Mouse (Mus musculus): ENCODE results near the gene Tnfrsf11a. TPM values are rescaled to one million over a fixed set of nuclear protein-coding genes. Genes with fewer than 3 reads are reported as not detected.
A peak's percentile ranks its signal among the peaks of the same experiment; 100 is the strongest.

The Tnfrsf11a gene
- polyA plus RNA-seq, 1 experiment from 2014 or later: 7.2 TPM

DNA sequence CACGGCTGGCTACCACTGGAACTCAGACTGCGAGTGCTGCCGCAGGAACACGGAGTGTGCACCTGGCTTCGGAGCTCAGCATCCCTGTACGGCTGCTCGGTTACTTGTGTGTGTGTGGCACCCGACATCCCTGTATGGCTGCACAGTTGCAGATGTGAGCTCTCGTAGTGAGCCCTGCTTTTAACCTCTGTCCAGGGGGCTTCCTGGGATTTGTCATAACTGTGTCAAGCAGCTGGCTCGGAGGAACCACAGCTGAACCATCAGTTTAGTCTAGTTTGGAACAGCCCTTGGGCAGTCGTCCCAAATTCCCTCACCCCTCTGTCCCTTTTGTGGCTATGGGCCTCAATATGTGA lies 33.2 kb downstream of the Tnfrsf11a start:
- no peaks in the 10 kb centered on the region for H3K9me3 ChIP-seq (ENCODE audit: control insufficient read depth, low read length)
- peak; percentile 66 for DNase-seq (ENCODE audit: low spot score)
- peaks cover 5% of the 10 kb centered on the region; the same call in 1 of the 2 replicates for H3K4me1 ChIP-seq (replicated peaks; ENCODE audit: control insufficient read depth, insufficient read depth, low read length)
- peak; percentile 69; the same call in 1 of the 2 replicates for ATAC-seq (replicated peaks; ENCODE audit: low FRiP score, low TSS enrichment, low read depth)
- H3K4me2 ChIP-seq (ENCODE audit: low read length): peak overlapping the region; percentile 18; the same call in 1 of the 2 replicates
- peaks cover 3% of the 10 kb centered on the region; the same call in 1 of the 2 replicates for H3K36me3 ChIP-seq (ENCODE audit: control insufficient read depth, insufficient read depth, low read length)
- no peaks in the 10 kb centered on the region for H3K27me3 ChIP-seq (replicated peaks; ENCODE audit: control insufficient read depth, insufficient read depth, low read length)
- H3K4me3 ChIP-seq (ENCODE audit: low read depth, low read length): no peak overlapping the region
- no peak overlapping the region for H3K9ac ChIP-seq (ENCODE audit: low read length)
- H3K27ac ChIP-seq (ENCODE audit: low read depth): peak overlapping the region; percentile 52
- 40% methylated on average over 11 of the region's 11 CpGs for WGBS

DNA sequence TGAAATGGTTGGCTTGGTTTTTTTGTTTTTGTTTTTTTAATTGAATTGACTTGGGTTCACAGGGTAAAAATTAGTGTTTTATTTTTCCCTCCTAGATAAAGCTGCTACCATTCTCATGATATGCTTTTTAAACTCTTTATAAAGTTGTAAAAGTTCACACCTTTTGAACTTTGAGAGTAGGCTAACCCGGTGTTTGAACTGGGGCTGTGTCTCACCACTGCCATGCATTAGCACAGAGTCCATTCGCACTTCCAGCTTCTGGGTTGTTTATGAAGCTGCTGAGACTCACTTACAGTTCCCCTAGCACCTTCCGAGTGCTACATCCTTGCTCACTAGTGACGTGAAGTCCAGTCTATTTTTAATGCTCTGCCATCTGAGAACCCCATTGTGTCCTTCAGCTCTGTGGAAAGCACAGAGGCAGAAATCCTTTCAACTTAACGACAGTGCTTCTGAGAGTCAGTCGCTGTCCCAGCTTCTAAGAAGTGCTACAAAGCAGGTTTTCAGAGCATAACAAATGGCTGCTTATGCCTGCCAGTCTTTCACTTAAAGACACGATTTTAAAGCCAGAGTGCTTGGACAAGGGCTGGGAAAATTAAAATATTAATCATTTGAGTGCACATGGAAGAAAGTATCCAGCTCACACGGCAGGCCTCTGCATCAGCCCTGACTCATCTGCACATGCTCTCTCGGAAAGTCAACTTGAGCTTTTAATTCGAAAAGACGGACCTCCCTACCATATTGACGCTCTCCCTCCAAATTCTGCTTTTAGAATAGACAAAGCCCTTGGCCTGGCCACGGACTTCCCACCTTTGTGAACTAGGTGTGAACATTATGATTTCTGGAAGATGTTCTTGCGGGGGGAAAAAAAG lies 34.1 kb downstream of the Tnfrsf11a start:
- H3K27me3 ChIP-seq (replicated peaks; ENCODE audit: control insufficient read depth, insufficient read depth, low read length): no peaks in the 10 kb centered on the region

DNA sequence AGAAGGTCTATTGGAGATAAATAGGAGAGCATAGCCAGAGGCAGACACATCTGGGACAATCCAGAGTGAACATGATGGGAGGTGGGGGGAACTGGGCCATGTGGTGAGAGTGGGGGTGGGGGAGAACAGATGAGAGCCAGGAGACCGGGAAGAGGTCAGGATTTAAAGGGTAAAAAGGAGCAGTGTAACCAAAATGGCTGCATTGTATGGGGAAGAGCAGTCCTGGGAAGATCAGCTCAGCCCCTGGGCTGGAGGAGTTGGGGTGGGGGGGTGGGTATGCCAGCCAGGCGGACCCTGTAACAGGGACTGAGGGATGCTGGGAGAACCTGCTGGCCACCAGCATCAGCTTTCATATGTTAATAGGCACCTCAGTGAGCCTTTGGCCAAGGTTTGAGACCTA lies 34.8 kb downstream of the Tnfrsf11a start:
- Histone ChIP-seq H3K36me3 (ENCODE audit: control insufficient read depth, insufficient read depth, low read length) (0 out of 2 replicates have a peak, but pooled peaks cover 3% of the 10 kb centered on the region), H3K4me1 (replicated peaks; ENCODE audit: control insufficient read depth, insufficient read depth, low read length) (peaks cover 9% of the 10 kb centered on the region; the same call in 1 of the 2 replicates), H3K4me2 (ENCODE audit: low read length) (no peak overlapping the region), H3K4me3 (ENCODE audit: low read depth, low read length) (no peak overlapping the region), H3K27ac (ENCODE audit: low read depth) (no peak overlapping the region), H3K27me3 (replicated peaks; ENCODE audit: control insufficient read depth, insufficient read depth, low read length) (no peaks in the 10 kb centered on the region), H3K9me3 (ENCODE audit: control insufficient read depth, low read length) (no peaks in the 10 kb centered on the region), H3K9ac (ENCODE audit: low read length) (no peak overlapping the region)
- DNase-seq (ENCODE audit: low spot score) (no peak), ATAC-seq (replicated peaks; ENCODE audit: low FRiP score, low TSS enrichment, low read depth) (no peak)
- WGBS: 69% methylated on average over 2 of the region's 2 CpGs

More for the DNA sequence above, 34.1 kb downstream of the Tnfrsf11a start:
- no peak for ATAC-seq (replicated peaks; ENCODE audit: low FRiP score, low TSS enrichment, low read depth)
- no peak for DNase-seq (ENCODE audit: low spot score)
- WGBS: 57% methylated on average over 14 of the region's 14 CpGs
- H3K4me2 ChIP-seq (ENCODE audit: low read length): no peak overlapping the region
- H3K4me1 ChIP-seq (replicated peaks; ENCODE audit: control insufficient read depth, insufficient read depth, low read length): peaks cover 9% of the 10 kb centered on the region; the same call in 1 of the 2 replicates
- peaks cover 3% of the 10 kb centered on the region; the same call in 1 of the 2 replicates for H3K36me3 ChIP-seq (ENCODE audit: control insufficient read depth, insufficient read depth, low read length)
- H3K27ac ChIP-seq (ENCODE audit: low read depth): no peak overlapping the region
- H3K9ac ChIP-seq (ENCODE audit: low read length): no peak overlapping the region
- H3K9me3 ChIP-seq (ENCODE audit: control insufficient read depth, low read length): no peaks in the 10 kb centered on the region
- H3K4me3 ChIP-seq (ENCODE audit: low read depth, low read length): no peak overlapping the region

DNA sequence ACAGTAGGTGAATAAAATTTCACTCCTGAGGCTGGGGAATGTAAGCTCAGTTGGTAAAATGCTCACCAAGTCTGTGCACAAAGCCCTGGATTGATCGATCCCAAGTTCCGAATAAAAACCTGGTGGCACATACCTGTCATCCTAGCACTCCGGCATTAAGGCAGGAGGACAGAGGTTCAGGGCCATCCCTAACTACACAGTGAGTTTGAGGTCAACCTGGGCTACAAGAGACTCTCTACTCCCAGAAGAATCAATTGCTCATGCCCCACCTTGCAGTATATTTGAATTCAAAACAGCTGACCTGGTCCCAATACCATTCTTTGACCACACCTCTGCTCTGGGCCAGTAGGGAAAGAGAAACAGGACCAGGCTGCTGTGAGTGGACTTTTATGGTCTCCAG lies 35.2 kb downstream of the Tnfrsf11a start:
- no peak overlapping the region for H3K27ac ChIP-seq (ENCODE audit: low read depth)
- ATAC-seq (replicated peaks; ENCODE audit: low FRiP score, low TSS enrichment, low read depth): no peak
- no peak overlapping the region for H3K9ac ChIP-seq (ENCODE audit: low read length)
- H3K4me2 ChIP-seq (ENCODE audit: low read length): no peak overlapping the region
- no peaks in the 10 kb centered on the region for H3K9me3 ChIP-seq (ENCODE audit: control insufficient read depth, low read length)
- H3K4me1 ChIP-seq (replicated peaks; ENCODE audit: control insufficient read depth, insufficient read depth, low read length): peaks cover 9% of the 10 kb centered on the region; the same call in 1 of the 2 replicates
- 0 out of 2 replicates have a peak, but pooled peaks cover under 1% of the 10 kb centered on the region for H3K36me3 ChIP-seq (ENCODE audit: control insufficient read depth, insufficient read depth, low read length)
- 91% methylated on average over 3 of the region's 3 CpGs for WGBS
- no peak overlapping the region for H3K4me3 ChIP-seq (ENCODE audit: low read depth, low read length)
- no peaks in the 10 kb centered on the region for H3K27me3 ChIP-seq (replicated peaks; ENCODE audit: control insufficient read depth, insufficient read depth, low read length)
- no peak for DNase-seq (ENCODE audit: low spot score)

DNA sequence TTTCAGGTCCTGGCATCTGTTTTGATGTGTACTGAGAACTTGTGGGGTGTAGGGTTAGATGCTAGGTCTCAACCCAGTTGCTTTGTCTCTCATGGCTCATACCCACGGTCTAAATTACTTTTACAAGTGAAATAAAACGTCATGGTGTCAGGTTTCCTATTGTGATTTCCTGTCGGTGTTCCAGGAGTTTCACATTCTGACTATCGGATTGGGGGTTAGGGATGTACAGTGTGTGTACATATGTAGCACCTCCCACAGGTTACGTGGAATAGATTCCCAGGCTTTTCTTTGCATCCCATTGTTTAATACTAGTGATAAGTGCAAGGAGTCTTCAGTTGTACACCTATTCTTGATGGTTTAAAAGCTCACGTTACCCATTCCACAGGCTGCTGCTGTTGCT lies 38.5 kb downstream of the Tnfrsf11a start:
- ATAC-seq (replicated peaks; ENCODE audit: low FRiP score, low TSS enrichment, low read depth): no peak
- 37% methylated on average over 6 of the region's 6 CpGs for WGBS
- Histone ChIP-seq H3K27me3 (replicated peaks; ENCODE audit: control insufficient read depth, insufficient read depth, low read length) (no peaks in the 10 kb centered on the region), H3K27ac (ENCODE audit: low read depth) (peak overlapping the region; percentile 64), H3K9me3 (ENCODE audit: control insufficient read depth, low read length) (no peaks in the 10 kb centered on the region), H3K4me2 (ENCODE audit: low read length) (no peak overlapping the region; the same call in 1 of the 2 replicates), H3K4me3 (ENCODE audit: low read depth, low read length) (no peak overlapping the region), H3K9ac (ENCODE audit: low read length) (no peak overlapping the region), H3K36me3 (ENCODE audit: control insufficient read depth, insufficient read depth, low read length) (peaks cover 3% of the 10 kb centered on the region; the same call in 1 of the 2 replicates), H3K4me1 (replicated peaks; ENCODE audit: control insufficient read depth, insufficient read depth, low read length) (peaks cover 9% of the 10 kb centered on the region; the same call in 1 of the 2 replicates)
- DNase-seq (ENCODE audit: low spot score): no peak

DNA sequence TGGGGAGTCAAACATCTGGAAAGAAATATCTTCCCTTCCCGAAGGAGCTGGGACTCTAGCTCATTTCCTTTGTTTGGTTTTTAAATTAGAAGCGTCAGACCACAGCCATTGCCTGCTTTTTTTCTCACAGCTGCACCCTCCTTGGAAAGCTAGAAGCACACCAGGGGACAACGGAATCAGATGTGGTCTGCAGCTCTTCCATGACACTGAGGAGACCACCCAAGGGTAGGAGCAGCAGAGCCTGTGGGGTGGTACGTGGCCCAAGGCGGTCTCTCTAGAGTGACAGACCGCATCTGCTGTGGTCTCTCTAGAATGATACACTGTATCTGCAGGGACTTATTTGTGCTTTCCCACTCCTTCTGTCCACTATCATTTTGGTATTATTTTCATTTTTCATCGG lies 39.2 kb downstream of the Tnfrsf11a start:
- peak overlapping the region; percentile 64; the same call in 1 of the 2 replicates for H3K27ac ChIP-seq (ENCODE audit: low read depth)
- WGBS: 43% methylated on average over 7 of the region's 7 CpGs
- H3K36me3 ChIP-seq (ENCODE audit: control insufficient read depth, insufficient read depth, low read length): peaks cover 3% of the 10 kb centered on the region; the same call in 1 of the 2 replicates

DNA sequence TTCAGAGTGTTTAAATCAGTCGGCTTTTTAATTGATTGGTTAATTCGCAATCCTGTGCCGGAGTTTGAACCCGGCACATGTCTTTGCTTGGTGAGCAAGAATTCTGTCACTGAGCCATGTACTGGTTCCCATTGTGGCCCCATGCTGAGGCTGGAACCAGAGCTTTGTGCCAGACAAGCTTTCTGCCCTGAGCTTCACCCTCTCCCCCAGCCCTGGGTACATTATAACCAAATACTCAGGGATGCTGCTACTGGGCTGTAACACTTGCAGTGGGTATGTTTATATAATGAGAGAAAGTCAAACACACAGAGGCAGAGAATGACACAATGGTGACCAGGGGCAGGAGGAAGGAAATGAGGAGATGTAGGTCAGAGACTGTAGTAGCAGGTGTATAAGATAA lies 43.8 kb downstream of the Tnfrsf11a start:
- H3K4me2 ChIP-seq (ENCODE audit: low read length): no peak overlapping the region
- no peak for DNase-seq (ENCODE audit: low spot score)
- H3K4me3 ChIP-seq (ENCODE audit: low read depth, low read length): no peak overlapping the region
- WGBS: 88% methylated on average over 4 of the region's 4 CpGs
- no peak overlapping the region for H3K9ac ChIP-seq (ENCODE audit: low read length)
- peaks cover 7% of the 10 kb centered on the region; the same call in 1 of the 2 replicates for H3K4me1 ChIP-seq (replicated peaks; ENCODE audit: control insufficient read depth, insufficient read depth, low read length)
- peaks cover 12% of the 10 kb centered on the region; the same call in 1 of the 2 replicates for H3K36me3 ChIP-seq (ENCODE audit: control insufficient read depth, insufficient read depth, low read length)
- ATAC-seq (replicated peaks; ENCODE audit: low FRiP score, low TSS enrichment, low read depth): no peak
- no peaks in the 10 kb centered on the region for H3K27me3 ChIP-seq (replicated peaks; ENCODE audit: control insufficient read depth, insufficient read depth, low read length)
- H3K9me3 ChIP-seq (ENCODE audit: control insufficient read depth, low read length): no peaks in the 10 kb centered on the region
- no peak overlapping the region for H3K27ac ChIP-seq (ENCODE audit: low read depth)

More for the DNA sequence above, 39.2 kb downstream of the Tnfrsf11a start:
- H3K9ac ChIP-seq (ENCODE audit: low read length): no peak overlapping the region
- no peak for DNase-seq (ENCODE audit: low spot score)
- H3K9me3 ChIP-seq (ENCODE audit: control insufficient read depth, low read length): no peaks in the 10 kb centered on the region
- no peaks in the 10 kb centered on the region for H3K27me3 ChIP-seq (replicated peaks; ENCODE audit: control insufficient read depth, insufficient read depth, low read length)
- ATAC-seq (replicated peaks; ENCODE audit: low FRiP score, low TSS enrichment, low read depth): 0 out of 2 replicates have a peak, but pooled peaks have one; percentile 57
- H3K4me2 ChIP-seq (ENCODE audit: low read length): no peak overlapping the region; the same call in 1 of the 2 replicates
- H3K4me1 ChIP-seq (replicated peaks; ENCODE audit: control insufficient read depth, insufficient read depth, low read length): peaks cover 9% of the 10 kb centered on the region; the same call in 1 of the 2 replicates
- H3K4me3 ChIP-seq (ENCODE audit: low read depth, low read length): no peak overlapping the region

DNA sequence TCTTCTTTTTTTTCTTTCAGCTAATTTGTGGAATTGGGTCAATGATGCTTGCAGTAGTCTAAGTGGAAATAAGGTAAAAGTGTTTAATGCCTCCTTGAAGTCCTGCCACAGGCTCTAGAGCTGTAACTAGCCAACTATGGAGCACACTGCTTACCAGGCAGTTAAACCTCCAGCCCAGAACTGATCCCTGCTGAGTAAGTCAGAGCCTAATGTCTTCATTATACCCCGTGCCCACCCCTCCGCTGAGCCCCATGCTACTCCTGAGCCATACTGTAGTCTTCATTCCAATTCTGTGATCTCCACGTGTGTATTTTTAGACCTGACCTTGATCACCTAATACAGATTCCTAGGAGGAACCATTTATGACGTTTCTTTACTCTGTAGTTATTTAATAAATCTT lies 44.5 kb downstream of the Tnfrsf11a start:
- peaks cover 12% of the 10 kb centered on the region; the same call in 1 of the 2 replicates for H3K36me3 ChIP-seq (ENCODE audit: control insufficient read depth, insufficient read depth, low read length)
- no peaks in the 10 kb centered on the region for H3K9me3 ChIP-seq (ENCODE audit: control insufficient read depth, low read length)
- WGBS: 73% methylated on average over 4 of the region's 4 CpGs
- no peak for ATAC-seq (replicated peaks; ENCODE audit: low FRiP score, low TSS enrichment, low read depth)
- H3K27me3 ChIP-seq (replicated peaks; ENCODE audit: control insufficient read depth, insufficient read depth, low read length): no peaks in the 10 kb centered on the region
- no peak for DNase-seq (ENCODE audit: low spot score)
- no peak overlapping the region for H3K9ac ChIP-seq (ENCODE audit: low read length)
- H3K4me1 ChIP-seq (replicated peaks; ENCODE audit: control insufficient read depth, insufficient read depth, low read length): peaks cover 7% of the 10 kb centered on the region; the same call in 1 of the 2 replicates
- H3K4me2 ChIP-seq (ENCODE audit: low read length): no peak overlapping the region
- no peak overlapping the region for H3K4me3 ChIP-seq (ENCODE audit: low read depth, low read length)
- H3K27ac ChIP-seq (ENCODE audit: low read depth): no peak overlapping the region

Data from intestine, embryonic 14.5 days (tissue).